Mouse (Mus musculus) layer of hippocampus, adult 2 months (tissue): ENCODE data around the gene Tmem121b. TPM values are rescaled to one million over a fixed set of nuclear protein-coding genes. Genes with fewer than 3 reads are reported as not detected.

Experiments used
- DNase-seq, 2 experiments: peaks; one replicate each; pipeline ENCODE4 v3.0.0; 2022; ENCODE audit warnings: low spot score in 2 of 2
- H3K27ac ChIP-seq: fragments of 200-600 bp; 2 replicates; pipeline ENCODE4 v1.8.1; 2022
- H3K4me3 ChIP-seq: fragments of 200-600 bp; 2 replicates; pipeline ENCODE4 v1.8.1; 2022; ENCODE audit warnings: mild to moderate bottlenecking
- CTCF ChIP-seq: fragments of 200-600 bp; conservative IDR thresholded peaks from 2 replicates; pipeline ENCODE4 v1.8.1; 2022; ENCODE audit warnings: antibody characterized with exemption, mild to moderate bottlenecking, moderate library complexity
- total RNA-seq, 2 experiments: library from RNA; stranded (reverse); gene quantifications; 2 replicates each; pipeline ENCODE4 v1.2.3; 2021

Tmem121b gene
- total RNA-seq, 2 experiments from 2014 or later, result 38.2 to 38.6 TPM

DNA sequence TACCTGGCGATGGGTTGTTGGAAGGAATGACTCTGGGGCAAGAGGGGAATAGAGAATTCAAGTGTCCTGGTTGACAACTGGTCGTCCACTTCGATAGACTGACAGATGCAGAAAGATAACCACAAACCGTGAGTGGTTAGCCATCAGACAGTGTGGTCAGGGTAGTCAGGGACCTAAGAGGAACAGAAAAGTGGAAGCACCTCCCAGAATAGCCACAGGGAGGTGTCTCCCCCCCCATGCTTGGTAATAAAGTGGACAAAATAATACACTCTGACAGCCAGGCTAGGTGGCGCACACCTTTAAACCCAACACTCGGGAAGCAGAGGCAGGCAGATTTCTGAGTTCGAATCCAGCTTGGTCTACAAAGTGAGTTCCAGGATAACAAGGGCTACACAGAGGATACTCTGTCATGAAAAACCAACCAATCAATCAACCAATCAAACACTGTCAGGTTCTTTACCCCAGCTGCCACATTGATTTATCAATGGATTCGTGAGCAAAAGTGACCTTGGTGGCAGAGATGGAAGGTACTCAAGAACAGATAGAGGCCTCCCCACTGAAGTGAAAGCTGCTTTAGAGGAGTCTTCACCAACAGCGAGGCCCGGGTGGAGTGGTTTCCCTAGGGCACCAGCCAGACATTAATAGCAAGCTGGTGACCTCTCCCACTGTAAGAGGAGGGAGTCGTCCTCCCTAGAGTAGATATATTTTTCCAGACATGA lies 41.1 kb downstream of the Tmem121b start:
- no peak for TF ChIP-seq CTCF
- H3K4me3 ChIP-seq, result no peak overlapping the region
- no peak overlapping the region for H3K27ac ChIP-seq
- DNase-seq, result no peak

DNA sequence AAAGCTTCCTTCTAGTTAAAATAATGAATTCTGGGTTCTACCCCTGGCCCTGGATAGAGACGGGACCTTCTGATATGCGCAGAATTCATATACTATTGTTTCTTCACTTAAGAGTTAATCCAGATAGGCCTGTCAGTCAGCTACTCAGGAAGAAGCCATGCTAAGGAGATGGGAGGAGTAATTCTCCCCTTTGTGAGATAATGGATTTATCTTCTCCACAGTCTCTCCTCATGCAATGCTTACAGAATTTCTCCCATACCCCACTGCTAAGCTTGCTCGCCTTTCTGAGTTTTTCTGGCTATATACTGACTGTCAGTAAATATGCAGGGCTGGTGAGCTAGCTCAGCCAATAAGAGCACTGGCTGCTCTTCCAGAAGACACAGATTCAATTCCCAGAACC lies 43.4 kb downstream of the Tmem121b start:
- no peak overlapping the region for H3K27ac ChIP-seq
- no peak for DNase-seq
- H3K4me3 ChIP-seq, result no peak overlapping the region
- TF ChIP-seq CTCF, result no peak

DNA sequence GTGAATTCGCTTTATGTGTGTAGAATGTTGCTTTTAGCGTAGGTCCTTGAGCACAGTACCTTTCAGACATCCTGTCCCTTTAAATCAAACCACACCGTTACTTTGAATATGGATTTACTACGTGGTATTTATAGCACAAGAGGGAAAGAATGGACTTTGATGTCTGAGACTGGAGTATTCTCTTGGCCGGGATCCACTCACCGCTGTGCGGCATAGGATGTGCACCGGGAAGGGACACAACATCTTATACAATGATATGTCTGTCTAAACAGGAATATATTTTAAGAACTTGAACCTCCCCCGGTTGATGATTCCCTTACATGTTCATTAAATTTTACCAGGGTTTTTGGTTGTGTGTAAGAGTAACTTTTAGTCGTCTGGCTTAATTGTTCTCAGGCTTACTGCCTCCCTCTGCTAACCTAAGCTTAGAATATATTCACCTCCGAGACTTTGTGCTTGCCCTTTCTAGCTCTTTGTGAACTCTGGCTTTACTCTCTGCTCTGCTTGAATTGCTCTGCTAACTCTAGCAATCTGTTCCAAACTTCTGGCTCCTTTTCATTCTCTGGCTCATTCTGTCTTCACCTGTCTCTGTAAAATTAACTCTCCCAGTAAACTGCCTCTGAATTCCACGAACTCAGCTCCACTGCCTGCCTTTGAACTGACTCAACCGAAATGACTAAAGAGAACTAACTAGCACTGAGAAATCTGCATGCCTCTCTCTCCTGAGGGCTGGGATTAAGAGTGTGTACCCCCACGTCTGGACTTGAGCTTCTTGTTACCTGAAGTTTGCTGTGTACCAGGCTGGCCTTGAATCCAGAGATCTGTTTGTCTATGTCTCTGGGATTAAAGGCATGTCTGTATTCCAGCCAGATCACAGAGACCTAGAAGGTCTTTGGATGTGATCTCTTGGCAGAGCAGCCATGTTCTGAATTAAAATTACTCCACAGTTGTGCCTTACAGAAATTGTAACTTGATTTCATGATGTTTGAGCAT lies 49.9 kb downstream of the Tmem121b start:
- H3K4me3 ChIP-seq, result no peak overlapping the region
- no peak overlapping the region for H3K27ac ChIP-seq
- DNase-seq, result no peak
- TF ChIP-seq CTCF, result no peak

DNA sequence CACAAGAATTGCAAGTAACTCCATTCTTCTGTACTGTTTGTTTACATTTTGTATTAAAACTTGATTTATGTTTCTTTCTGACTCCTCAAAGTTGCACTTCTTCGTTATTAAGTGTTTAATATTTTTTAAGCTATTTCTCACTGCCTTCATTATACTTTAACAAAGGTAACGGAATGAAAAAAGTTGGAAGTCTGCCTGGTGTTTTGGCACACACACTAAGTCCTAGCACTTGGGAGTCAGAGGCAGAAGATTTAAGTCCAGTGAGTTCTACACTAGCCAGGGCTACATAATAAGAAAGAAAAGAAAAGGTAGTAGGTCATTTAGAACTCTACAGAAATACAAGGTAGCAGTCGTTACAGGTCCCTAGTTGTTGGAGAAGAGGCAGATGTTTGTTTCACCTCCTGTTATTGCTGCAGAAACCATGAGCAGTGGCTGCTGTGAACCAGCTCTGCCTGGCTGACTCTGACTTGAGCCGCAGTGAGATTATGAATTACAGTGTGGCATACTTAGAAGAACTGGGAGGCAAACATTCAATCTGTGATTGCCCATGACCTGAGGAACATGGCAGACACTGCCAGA lies 51.3 kb downstream of the Tmem121b start:
- Histone ChIP-seq H3K27ac (no peak overlapping the region), H3K4me3 (no peak overlapping the region)
- no peak for DNase-seq
- no peak for TF ChIP-seq CTCF

Other genes with a start within 250 kb of the Tmem121b start
- not detected for gene D330020A13Rik, start 199.4 kb downstream of the Tmem121b start, total RNA-seq
- gene B4galnt3, start 199.2 kb downstream of the Tmem121b start, total RNA-seq, result under 1 TPM; 0.15 to 0.67 TPM
- gene Kdm5a, start 129.7 kb downstream of the Tmem121b start, total RNA-seq, result 10 to 100 TPM; 43.3 to 47.3 TPM
- gene Ccdc77, start 129.4 kb downstream of the Tmem121b start, total RNA-seq, result 1 to 10 TPM; 4.7 to 6.8 TPM
- gene Il17ra, start 30.6 kb downstream of the Tmem121b start, total RNA-seq, result 1 to 10 TPM; 6.7 to 8.1 TPM
- gene Hdhd5, start 37.5 kb upstream of the Tmem121b start, total RNA-seq, result 10 to 100 TPM; 32.3 to 40.2 TPM
- 10 to 100 TPM; 10.0 to 11.8 TPM for gene Cecr2, start 172.6 kb upstream of the Tmem121b start, total RNA-seq